Mouse (Mus musculus) liver, adult 2 months (tissue): ENCODE results near the gene Vcp. TPM values are rescaled to one million over a fixed set of nuclear protein-coding genes. Genes with fewer than 3 reads are reported as not detected.

Experiments
- DNase-seq: peaks from one replicate; pipeline ENCODE4 v3.0.0-alpha.2; 2011; ENCODE audit warnings: low read depth, low spot score; ENCODE audit errors: extremely low read depth
- H3K27ac ChIP-seq: fragments of 200-500 bp; replicated peaks from 2 replicates; pipeline ENCODE4 v1.5.1; 2012; ENCODE audit warnings: low read depth, mild to moderate bottlenecking, control low read depth, inconsistent platforms, low read length; ENCODE audit not compliant: insufficient read depth
- H3K27me3 ChIP-seq: fragments of 200-500 bp; 2 replicates; pipeline ENCODE4 v1.6.1; 2012; ENCODE audit warnings: mild to moderate bottlenecking, moderate library complexity, low read length, inconsistent platforms; ENCODE audit not compliant: control insufficient read depth, insufficient read depth
- H3K36me3 ChIP-seq: fragments of 200-500 bp; 2 replicates; pipeline ENCODE4 v1.6.1; 2012; ENCODE audit warnings: low read length, inconsistent platforms; ENCODE audit not compliant: control insufficient read depth, insufficient read depth
- H3K4me1 ChIP-seq: fragments of 200-500 bp; 2 replicates; pipeline ENCODE4 v1.6.1; 2011; ENCODE audit warnings: low read length; ENCODE audit not compliant: control insufficient read depth, insufficient read depth
- H3K4me3 ChIP-seq: fragments of 200-500 bp; 2 replicates; pipeline ENCODE4 v1.5.1; 2011; ENCODE audit warnings: low read depth, mild to moderate bottlenecking, control low read depth, low read length, moderate library complexity; ENCODE audit not compliant: insufficient read depth
- H3K79me2 ChIP-seq: fragments of 200-500 bp; 2 replicates; pipeline ENCODE4 v1.6.1; 2012; ENCODE audit warnings: inconsistent platforms, mild to moderate bottlenecking, low read length, moderate library complexity; ENCODE audit not compliant: control insufficient read depth, insufficient read depth
- H3K9ac ChIP-seq: fragments of 200-500 bp; 2 replicates; pipeline ENCODE4 v1.6.1; 2012; ENCODE audit warnings: low read depth, mild to moderate bottlenecking, control low read depth, inconsistent platforms, low read length
- CTCF ChIP-seq: fragments of 200-500 bp; IDR thresholded peaks from 2 replicates; pipeline ENCODE4 v1.5.1; 2011; ENCODE audit warnings: low read depth, low read length, control low read depth
- POLR2A ChIP-seq: fragments of 200-500 bp; IDR thresholded peaks from 2 replicates; pipeline ENCODE4 v1.6.1; 2011; ENCODE audit warnings: low read length, control low read depth; ENCODE audit not compliant: insufficient read depth; ENCODE audit errors: extremely low read depth
- WGBS: fragments of 180-500 bp; shearing (Covaris S2); methylation state at CpG from one replicate; pipeline ENCODE4 v1.1.7; 2018; 5-methylcytosine and 5-hydroxymethylcytosine counted together
- polyA plus RNA-seq: library from polyadenylated mRNA; depleted of rRNA; stranded (reverse); fragments of >200 nt; gene quantifications from 2 replicates; pipeline ENCODE4 v1.2.3, GENCODE M21; 2012
- total RNA-seq: library from RNA; depleted of rRNA; stranded (reverse); fragments of >200 nt; gene quantifications from 2 replicates; pipeline ENCODE4 v1.2.3, GENCODE M21; 2014

Vcp gene
- total and polyA plus RNA-seq, 2 experiments, result 157 to 182 TPM

DNA sequence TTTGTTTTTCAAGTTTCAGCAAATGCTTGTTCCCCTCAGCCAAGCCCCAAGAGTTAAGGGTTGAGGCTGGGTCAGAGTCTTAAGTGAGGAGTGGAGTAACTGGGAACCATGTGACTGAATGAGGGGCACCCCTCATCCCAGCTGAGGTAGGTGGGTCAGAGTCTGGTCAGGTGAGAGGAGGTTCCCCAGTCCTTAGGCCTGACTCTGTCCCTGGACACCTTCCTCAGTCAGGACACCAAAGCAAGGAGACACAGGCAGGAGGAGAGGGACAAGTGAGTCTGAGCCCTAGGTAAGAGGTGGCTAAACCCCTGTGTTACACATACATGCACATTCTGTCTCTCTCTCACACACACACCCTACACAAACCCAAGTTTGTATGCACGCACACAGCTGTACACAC, 32.2 kb upstream of the Vcp start:
- 83% methylated on average over 1 of the region's 1 CpGs for WGBS
- Histone ChIP-seq H3K36me3 (peaks cover 7% of the 10 kb centered on the region; the same call in 1 of the 2 replicates), H3K27me3 (no peaks in the 10 kb centered on the region), H3K79me2 (no peaks in the 10 kb centered on the region; the same call in 1 of the 2 replicates), H3K4me3 (no peak overlapping the region), H3K27ac (no peak overlapping the region), H3K4me1 (peaks cover 6% of the 10 kb centered on the region; the same call in 1 of the 2 replicates), H3K9ac (no peak overlapping the region)
- no peak for TF ChIP-seq POLR2A
- no peak for TF ChIP-seq CTCF
- DNase-seq, result no peak

DNA sequence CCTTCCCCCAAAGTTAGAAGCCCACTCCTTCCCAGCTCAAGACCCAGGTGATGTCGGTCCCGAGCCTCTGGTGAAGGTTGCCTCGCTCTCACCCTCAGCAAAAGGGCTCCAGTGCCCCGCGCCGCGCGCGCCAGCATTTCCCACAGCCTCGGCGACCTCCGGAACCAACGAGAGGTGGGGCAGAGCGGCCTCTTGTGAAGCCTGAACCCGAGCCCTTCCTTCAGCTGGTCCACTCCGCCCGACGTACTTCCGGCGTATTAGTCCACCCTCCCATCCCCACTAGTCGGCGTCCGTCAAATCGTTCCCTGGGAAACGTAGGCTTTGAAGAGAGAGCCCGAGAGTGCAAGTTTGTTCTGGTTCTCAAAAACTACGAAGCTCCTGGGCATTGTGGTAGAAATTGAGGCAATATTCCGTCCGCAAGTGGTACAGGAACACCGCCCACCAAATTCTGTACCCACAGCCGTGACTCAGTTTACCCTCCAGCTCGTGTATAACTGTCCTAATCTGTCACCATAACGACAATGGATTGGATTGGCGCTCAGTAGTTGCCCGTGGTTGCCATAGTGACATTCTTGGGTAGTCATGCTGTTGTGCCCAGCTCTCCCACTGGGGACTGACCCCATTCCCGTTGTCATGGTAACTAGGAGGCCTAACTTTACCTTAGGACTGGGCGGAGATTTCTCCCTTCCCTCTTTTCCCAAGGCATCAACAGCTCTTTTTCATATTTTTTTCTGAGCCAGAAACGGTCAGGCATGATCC, 31.1 kb upstream of the Vcp start, which contains the start of gene Stoml2:
Gene Stoml2 (minus strand): TSS at position 474 of the 759 bp plus-strand sequence.
- Histone ChIP-seq H3K4me3 (peak within 1 kb of the TSS; percentile 73), H3K79me2 (no peaks in the 10 kb centered on the region; the same call in 1 of the 2 replicates), H3K27ac (peak within 1 kb of the TSS; percentile 78), H3K4me1 (peaks cover 6% of the 10 kb centered on the region; the same call in 1 of the 2 replicates), H3K27me3 (no peaks in the 10 kb centered on the region), H3K36me3 (peaks cover 7% of the 10 kb centered on the region; the same call in 1 of the 2 replicates), H3K9ac (peak within 1 kb of the TSS; percentile 77)
- DNase-seq, result peak; percentile 90
- TF ChIP-seq CTCF (peak; percentile 41), POLR2A (peak; percentile 83; the same call in 1 of the 2 replicates)
- WGBS, result under 1% methylated on average over 38 of the region's 38 CpGs

DNA sequence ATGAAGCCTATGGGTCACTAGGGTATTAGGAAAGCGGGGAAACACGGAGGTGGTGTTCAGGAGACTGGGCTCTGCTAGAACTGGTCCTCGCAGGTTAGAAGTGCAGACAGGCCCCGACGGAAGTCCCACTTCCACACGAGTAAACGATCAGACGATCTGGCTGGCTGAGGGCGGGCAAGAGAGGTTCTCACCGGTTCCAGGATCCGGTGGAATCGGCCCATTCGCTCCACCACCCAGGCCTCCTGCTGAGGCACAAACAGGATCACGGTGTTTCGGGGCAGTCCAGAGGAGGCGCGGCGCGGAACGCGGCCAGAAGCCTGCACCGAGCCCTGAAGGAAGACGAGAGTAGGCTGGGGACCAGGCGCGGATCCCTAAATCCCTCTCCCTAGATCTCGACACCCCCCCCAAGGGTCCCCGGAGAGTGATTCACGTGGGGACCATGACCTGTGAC, 30.5 kb upstream of the Vcp start:
- no peak for DNase-seq
- TF ChIP-seq POLR2A (no peak), CTCF (no peak)
- Histone ChIP-seq H3K27ac (peak overlapping the region; percentile 78), H3K27me3 (no peaks in the 10 kb centered on the region), H3K9ac (peak overlapping the region; percentile 77), H3K4me3 (peak overlapping the region; percentile 73), H3K79me2 (no peaks in the 10 kb centered on the region; the same call in 1 of the 2 replicates), H3K36me3 (peaks cover 7% of the 10 kb centered on the region; the same call in 1 of the 2 replicates), H3K4me1 (peaks cover 6% of the 10 kb centered on the region; the same call in 1 of the 2 replicates)
- WGBS, result 1% methylated on average over 28 of the region's 28 CpGs

DNA sequence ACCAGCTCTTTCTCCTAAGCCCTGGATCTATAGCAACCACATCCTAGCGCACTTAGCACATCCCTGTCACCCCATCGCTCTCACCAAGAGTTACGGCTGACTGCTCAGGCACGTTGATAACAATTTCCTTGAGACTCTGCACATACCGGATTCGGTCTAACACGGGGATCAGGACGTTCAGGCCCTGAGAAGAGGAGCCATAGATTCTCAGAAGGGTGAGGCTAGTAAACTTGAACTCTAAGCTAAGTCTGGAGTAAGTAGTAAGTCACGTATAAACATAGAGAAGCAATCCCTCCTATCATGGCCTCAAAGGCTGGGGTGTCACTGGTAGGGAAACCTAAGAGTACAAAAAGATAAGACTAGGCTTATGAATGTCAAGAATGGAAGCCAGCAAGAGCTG, 30.0 kb upstream of the Vcp start:
- H3K79me2 ChIP-seq, result no peaks in the 10 kb centered on the region; the same call in 1 of the 2 replicates

DNA sequence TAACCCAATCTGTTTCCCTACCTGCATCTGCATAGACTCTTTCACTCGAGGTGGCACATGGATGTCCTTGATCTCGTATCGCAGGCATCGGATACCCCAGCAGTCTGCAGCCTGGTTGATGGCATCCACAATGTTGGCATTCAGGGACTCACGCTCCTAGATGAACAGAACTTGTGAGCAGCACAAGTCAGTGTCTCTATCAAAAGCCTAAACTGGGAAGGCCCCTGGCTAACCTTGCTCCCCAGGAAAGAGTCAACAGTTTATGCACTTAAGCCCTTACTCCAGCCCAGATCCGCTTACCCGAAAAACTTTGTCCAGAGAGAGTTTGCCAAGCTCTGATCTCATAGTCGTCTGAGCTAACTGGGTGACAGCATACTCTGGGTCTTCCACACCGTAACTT, 29.4 kb upstream of the Vcp start:
- WGBS, result 77% methylated on average over 9 of the region's 9 CpGs
- Histone ChIP-seq H3K4me3 (no peak overlapping the region), H3K79me2 (no peaks in the 10 kb centered on the region; the same call in 1 of the 2 replicates), H3K27me3 (no peaks in the 10 kb centered on the region), H3K36me3 (peaks cover 7% of the 10 kb centered on the region; the same call in 1 of the 2 replicates), H3K27ac (no peak overlapping the region), H3K9ac (no peak overlapping the region), H3K4me1 (peaks cover 11% of the 10 kb centered on the region)
- DNase-seq, result no peak
- TF ChIP-seq CTCF (no peak), POLR2A (no peak)

More for the DNA sequence above, 30.0 kb upstream of the Vcp start:
- peak overlapping the region; percentile 77 for H3K9ac ChIP-seq
- H3K4me1 ChIP-seq, result peaks cover 6% of the 10 kb centered on the region; the same call in 1 of the 2 replicates
- H3K4me3 ChIP-seq, result peak overlapping the region; percentile 73
- H3K27ac ChIP-seq, result peak overlapping the region; percentile 78; the same call in 1 of the 2 replicates
- no peak for DNase-seq
- TF ChIP-seq CTCF (no peak), POLR2A (no peak)
- peaks cover 7% of the 10 kb centered on the region; the same call in 1 of the 2 replicates for H3K36me3 ChIP-seq
- no peaks in the 10 kb centered on the region for H3K27me3 ChIP-seq
- WGBS, result 70% methylated on average over 9 of the region's 9 CpGs
